Mouse (Mus musculus) heart, adult 2 months (tissue): ENCODE measurements at regions not wholly inside any gene's neighbourhood (a gene's known extent, or its start where the extent isn't known, plus 50 kb on each side); places are given as distances from the start of the nearest gene placed in this dataset.

Experiments used
- CTCF ChIP-seq: fragments of 200-600 bp; IDR thresholded peaks from 2 replicates; pipeline ENCODE4 v1.8.1; 2022; ENCODE audit warnings: antibody characterized with exemption, mild to moderate bottlenecking, moderate library complexity
- POLR2A ChIP-seq: fragments of 200-500 bp; IDR thresholded peaks from 2 replicates; pipeline ENCODE4 v1.6.1; 2011; ENCODE audit warnings: mild to moderate bottlenecking, low read depth, low read length, control low read depth; ENCODE audit not compliant: insufficient read depth

GRCm38 (mm10) chr14:74538187-74538586 is 102.5 kb upstream of the Htr2a start:
- no peak for TF ChIP-seq POLR2A
- TF ChIP-seq CTCF = no peak
